Mouse (Mus musculus) left cerebral cortex, adult 8-10 months (tissue): ENCODE results near the gene Prkcd. TPM values are rescaled to one million over a fixed set of nuclear protein-coding genes. Genes with fewer than 3 reads are reported as not detected.

Experiments
- DNase-seq, 2 experiments: peaks; one replicate each; pipeline ENCODE4 v3.0.0; 2022; ENCODE audit warnings: low spot score in 2 of 2
- total RNA-seq, 4 experiments: library from RNA; stranded (reverse); gene quantifications; 2 replicates each; pipeline ENCODE4 v1.2.4; 2022

The Prkcd gene
- total RNA-seq, 4 experiments from 2014 or later, result 16.0 to 47.2 (median 18.0) TPM

DNA sequence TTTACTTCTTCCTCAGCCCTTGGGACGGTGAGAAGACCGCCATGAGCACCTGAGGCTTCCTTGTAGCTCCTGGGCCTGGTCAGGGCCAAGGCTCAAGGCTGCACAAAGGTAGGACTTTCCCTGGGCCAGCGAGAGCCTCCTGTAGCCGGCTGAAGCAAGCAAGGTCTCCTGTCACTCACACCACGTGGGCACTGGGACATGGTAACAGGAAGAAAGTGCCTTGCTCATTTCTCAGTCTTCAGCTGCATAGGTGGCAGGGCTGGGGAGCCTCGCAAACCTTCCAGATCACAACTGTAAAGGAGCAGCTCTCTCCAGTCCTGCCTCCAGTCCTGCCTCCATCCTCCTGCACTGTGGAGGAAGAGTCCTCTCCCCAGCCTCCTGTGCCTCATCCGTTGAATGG lies 50.2 kb downstream of the Prkcd start:
- no peak for DNase-seq

- DNase-seq, result peak in 1 of 2 experiments; percentile 78
These were observed 51.9 kb downstream of the Prkcd start for GRCm38 (mm10) chr14:30573983-30574584.

DNA sequence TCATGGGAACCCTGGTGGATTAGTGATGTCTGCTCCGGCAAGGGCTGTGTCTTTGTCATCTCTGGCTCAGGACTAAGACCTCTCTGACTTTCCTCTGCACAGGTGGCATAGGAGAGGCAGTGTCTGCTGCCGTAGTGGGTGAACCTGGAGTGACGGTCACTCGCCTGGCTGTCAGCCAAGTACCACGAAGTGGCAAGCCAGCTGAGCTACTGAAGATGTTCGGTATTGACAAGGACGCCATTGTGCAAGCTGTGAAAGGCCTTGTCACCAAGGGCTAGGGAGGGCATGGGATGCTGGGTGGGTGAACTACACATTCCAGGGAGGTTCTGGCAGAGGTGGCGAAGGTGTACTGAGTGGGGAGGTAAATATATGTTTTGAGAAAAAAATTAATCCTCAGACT lies 52.8 kb downstream of the Prkcd start:
- DNase-seq, result no peak

DNA sequence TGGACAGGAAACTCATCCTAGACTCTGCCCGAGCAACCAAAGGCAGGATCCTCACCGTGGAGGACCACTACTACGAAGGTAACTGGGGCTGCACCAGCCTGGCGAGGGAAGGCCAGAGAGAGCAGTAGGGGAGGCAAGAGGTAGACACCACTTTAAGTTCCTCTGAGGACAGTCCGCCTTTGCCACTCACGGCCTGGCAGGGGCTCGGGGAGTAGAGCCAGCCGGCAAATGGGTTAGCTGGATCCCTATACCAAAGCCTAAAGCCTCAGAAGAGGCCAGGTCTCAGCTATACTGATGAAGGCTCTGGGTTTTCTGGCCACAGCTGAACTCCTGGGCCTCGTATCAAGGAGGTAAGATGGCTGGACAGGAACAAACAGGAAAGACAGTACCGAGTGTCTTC lies 53.8 kb downstream of the Prkcd start:
- no peak for DNase-seq

DNA sequence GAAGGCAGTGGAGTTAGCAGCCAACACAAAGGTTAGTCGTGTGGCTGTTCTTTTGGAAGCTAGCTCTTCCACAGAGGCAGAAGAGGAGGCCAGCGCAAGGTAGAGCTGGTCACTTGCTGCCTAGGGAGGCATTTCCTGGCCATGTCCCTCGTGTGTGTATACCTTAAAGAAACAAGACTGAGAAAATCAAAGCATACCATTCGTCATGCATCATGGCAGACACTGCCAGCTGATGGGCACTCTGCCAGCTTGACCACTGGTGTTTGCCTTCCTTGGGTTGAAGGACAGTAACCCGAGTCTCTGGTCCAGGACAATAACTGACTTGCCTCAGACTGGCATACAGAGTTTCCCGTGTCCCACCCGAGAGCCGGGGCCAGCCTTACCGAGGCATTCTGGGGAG lies 55.7 kb downstream of the Prkcd start:
- DNase-seq, result no peak

DNA sequence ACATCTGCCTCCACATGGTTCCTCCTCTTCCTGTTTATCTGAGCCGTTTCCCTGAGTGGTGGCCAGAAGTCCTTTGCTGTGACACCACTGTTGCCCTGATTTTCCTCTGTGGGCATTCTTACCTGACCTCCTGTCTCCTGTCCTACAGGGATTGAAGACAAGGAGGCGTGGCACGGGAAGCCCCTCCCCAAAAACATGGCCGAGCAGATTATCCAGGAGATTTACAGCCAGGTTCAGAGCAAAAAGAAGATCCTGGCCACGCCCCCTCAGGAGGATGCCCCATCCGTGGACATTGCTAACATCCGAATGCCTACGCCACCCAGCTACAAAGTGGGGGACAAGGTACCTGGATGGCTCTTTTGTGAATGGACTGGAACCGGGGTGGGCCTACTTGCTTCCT lies 58.0 kb downstream of the Prkcd start:
- no peak for DNase-seq

DNA sequence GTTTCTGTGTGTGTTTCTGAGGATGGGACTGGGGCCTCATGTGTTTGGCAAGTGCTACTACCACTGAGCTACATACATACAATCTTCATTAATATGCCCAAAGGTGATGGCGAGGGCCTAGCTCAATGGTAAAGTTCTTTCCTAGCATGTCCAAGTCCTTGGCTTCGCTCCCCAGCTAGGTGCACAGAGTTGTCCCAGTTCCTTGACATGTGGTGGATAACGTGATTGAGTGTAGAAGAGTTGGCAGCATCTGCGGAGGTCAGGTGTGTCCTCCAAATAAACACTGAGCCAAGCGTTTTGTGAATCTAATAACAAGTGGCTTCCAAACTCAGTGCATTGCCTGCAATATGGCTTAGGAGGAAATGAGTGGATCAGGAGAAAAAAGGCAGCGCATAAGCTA lies 59.7 kb downstream of the Prkcd start:
- DNase-seq, result no peak

- DNase-seq, result no peak
These were observed 61.6 kb downstream of the Prkcd start for GRCm38 (mm10) chr14:30564451-30564850.

- no peak for DNase-seq
These were observed 63.7 kb downstream of the Prkcd start for GRCm38 (mm10) chr14:30562343-30562742.

DNA sequence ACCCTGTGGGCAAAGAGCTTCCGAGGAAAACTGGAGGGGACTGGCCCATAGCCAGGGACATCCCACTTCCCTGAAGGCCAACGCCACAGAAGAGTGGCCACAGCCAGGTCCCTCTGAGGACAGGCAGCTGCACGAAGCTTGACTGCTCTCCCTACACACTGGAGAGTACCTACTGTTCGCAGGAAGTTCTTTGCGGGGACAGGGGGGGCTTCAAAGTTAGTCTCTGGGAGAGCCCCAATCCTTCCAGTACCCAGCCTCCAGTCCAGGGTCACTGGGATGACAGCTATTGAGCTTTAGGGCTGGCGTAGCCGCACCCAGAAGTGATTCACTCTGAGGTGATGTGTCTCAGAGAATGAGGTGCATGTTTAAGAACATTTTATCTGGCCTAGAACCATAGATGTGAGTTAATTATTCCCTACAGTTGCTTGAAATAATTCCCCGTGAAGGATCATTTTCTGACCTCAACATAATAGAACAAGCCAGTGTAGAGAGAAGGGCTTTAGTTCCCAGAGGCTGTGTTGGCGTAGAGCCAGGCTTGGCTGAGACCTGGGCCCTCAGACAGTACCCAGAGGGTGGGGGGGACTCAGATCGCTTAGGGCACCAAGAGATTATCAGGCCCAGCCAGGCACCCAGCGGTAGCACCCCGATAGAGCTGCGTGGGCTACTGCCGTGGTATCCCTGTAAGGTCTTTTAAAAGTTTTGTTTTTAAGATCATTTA lies 64.4 kb downstream of the Prkcd start:
- no peak for DNase-seq

DNA sequence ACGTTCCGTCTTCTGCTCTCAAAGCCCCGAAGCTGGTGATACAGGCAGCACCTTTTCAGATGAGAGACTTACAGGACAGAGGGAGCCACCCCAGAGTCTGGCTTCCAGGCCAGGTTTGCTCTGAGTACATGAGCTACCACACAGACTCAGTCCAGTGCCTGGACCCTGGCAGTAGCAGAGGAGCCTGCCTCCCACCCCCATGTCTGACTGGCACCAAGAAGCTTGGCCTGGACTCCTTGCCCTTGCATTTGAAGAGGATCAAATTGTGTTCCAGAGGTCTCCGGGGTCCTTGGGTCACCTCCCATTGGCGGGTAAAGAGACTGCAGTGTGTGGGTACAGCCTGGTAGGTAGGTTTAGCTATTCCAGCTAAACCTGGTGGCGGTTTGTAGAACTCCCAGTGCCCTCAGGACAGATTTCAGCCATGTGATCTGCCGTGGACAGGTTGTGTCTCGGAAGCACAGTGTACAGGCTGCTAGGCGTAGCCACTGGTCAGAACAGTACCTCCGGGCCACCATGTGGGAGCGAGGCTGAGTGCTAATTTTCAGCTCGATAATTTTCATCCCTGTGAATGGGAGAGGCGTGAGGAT lies 65.1 kb downstream of the Prkcd start:
- no peak for DNase-seq

DNA sequence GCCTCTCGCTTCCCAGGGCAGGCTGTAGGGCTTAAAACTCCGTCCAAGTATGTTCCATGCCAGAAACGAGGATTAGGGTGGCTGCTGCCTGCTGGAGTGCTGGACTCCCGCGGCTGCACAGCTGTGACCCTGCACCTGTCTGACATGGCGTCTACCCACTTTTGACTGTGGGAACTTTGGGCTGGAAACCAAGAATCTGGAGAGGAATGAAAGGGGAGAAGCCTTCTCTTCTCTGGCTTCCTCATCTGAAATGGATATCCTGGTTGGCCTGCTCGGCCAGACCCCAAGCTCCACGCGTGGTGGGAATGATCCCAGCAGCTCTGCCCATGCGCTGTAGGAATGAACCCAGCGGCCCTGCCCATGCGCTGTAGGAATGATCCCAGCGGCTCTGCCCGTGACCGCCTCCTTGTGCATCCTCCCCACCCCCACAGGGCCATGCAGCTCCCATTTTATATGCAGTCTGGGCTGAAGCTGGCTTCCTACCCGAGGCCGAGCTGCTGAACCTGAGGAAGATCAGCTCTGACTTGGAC lies 66.6 kb downstream of the Prkcd start:
- no peak for DNase-seq

GRCm38 (mm10) chr14:30557730-30558129 lies 68.3 kb downstream of the Prkcd start:
- DNase-seq, result no peak

DNA sequence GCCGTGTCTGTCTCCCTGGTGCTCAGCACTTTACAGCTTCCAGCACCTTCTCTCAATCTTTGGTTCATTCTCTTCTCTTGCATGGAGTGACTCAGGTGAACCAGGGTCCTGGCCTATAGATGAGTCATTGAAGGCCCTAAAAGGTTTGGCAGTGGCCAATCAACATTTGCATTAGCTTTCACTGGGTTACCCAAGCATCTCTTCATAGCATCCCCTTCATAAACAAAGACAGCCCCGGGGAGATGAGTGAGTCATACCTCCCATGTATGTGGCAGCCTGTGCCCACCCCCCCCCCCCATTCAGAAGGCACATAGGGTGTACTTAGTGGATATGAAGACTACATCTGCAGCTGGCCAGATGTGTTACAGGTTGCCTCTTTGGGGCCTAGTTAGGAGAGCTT lies 69.4 kb downstream of the Prkcd start:
- DNase-seq, result no peak

DNA sequence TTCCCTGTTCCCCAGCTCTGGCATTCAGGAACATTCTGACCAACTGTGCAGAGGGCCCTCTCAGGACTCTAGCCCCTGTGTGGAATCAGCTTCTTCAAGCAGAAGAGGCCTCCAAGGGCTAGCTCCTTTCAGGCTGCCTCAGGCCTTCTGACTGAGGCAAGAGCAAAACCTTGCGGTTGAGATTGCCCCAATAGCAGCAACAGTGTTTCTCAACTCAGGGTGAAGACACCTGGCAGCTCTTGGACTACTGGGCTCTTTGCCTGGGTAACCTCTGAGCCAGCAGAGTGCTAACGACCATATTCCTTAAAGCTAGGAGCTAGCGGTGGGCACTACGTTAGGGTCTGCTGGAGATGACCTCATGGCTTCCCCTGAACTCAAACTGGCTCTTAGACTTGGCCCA lies 72.8 kb downstream of the Prkcd start:
- no peak for DNase-seq

DNA sequence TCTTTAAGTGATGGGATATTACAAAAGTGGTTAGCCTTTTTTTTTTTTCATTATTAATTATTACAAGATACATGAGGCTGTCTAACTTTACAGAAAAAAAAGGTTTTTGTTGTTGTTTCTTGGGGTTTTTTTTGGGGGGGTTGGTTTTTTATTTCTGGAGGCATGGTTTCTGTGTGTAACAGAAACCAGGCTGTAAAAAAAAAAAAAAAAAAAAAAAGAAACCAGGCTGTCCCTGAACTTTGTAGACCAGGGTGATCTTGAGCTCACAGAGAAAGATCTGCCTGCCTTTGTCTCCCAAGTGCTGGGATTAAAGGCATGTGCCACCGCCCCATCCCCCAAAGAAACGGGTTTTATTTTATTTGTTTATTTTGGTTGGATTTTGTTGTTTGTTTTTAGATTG lies 74.0 kb downstream of the Prkcd start:
- no peak for DNase-seq

DNA sequence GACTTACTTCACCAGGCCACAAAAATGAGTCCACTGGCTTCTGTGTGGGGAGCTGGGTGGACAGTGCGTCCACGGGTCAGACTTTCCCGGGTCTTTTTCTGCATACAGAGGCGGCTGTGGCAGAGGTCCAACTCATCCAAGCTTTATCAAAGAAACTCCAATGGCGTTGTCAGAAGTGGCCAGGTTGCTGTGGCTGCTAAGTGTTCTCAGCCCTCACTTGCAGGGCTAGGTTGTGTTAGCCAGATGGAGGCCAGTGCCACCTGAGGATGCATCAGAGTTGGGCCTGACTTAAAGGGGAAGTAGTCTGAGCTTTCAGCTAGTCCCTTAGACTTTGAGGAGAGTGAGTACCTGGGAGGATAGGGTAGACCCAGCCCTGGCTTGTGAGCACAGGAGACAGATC lies 74.5 kb downstream of the Prkcd start:
- no peak for DNase-seq

- no peak for DNase-seq
These were observed 75.6 kb downstream of the Prkcd start for GRCm38 (mm10) chr14:30550232-30551070.

DNA sequence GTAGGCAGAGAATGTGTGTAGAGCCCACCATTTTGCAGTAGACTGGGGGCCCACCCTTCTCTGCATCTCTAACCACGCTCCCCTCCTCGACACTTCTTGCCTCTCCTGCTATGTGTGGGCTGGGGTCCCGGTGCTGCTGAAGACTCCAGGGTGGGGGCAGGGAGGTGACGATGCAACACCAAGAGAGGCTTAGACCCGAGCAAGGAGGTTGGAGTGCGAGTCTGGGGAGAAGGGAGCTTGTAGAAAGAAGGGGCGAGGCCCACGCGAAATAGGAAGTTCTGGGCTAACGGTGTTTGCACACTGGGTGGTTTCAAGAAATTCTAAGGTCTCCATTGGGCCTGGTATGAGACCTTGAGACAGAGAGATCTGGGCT lies 76.2 kb downstream of the Prkcd start:
- DNase-seq, result no peak

DNA sequence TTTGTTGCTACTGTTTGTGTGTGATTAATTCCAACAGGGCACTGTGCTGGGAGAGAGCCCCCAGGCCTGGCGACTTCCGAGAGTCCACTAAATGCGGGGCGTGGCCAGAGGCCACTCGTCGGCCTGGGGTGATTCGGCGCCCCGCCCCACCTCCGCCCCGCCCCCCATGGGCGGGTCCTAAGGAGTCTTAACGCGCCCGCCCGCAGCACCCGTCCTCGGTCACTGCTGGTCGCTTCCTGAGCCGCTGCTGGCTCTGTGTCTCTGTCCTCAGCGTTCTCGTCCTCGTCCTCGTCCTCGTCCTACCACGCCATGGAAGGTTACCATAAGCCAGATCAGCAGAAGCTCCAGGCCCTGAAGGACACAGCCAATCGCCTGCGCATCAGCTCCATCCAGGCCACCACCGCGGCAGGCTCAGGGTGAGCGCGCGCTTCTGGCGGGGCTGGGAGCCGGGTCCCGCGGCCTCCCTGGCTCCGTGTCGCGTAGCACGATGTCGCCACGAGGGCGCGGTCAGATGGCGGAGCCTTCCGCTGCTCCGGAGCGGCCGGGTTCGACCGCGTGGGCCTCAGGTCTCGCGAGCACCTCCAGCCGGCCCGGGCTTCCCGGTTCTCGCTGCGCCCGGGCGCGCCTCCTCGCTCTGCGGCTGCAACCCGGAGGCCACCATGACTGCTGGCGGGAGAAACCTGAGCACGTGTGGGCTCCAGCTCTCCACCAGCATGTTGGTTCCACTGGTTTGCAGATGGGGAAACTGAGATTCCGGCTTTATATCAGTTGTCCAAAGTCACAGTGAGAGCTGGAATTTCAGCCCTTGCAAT lies 76.8 kb downstream of the Prkcd start:
- DNase-seq, result peak; percentile 88 to 93

DNA sequence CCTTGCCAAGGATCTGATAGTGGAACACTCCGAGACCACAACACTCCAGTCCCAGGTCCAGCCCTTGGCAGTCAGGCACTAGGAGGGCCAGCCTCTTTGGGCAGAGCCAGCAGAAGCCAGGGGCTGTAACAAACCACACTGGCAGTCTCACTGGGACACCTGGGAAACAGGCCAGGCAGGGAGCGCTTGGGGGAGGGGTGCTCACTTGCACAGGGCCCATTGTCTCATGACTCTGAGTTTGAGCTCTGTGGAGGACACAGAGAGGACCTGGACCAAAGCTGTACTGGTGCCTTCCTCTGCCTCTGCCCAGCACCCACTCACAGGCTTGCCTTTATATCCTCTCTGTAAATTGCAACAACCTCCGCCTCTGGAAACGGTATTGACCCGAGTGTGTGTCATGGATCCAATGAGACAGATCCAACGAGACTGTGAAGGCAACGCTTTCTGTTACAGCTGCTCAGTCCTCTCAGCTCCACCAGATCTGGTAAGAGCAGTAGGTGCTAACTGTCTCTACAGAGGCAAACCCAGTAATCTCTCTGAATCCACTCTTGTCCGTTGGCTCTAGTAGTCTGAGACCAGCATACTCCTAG lies 77.8 kb downstream of the Prkcd start, which contains the start of gene Tkt:
TSS of gene Tkt (plus strand) at position 229 of the 590 bp plus-strand sequence.
- DNase-seq, result peak; percentile 63 to 84
